Mouse (Mus musculus) C3H10T1/2 (cell line): ENCODE measurements around the gene Gstm7. TPM values are rescaled to one million over a fixed set of nuclear protein-coding genes. Genes with fewer than 3 reads are reported as not detected.

Source experiments
- polyA plus RNA-seq, 2 experiments: library from polyadenylated mRNA; unstranded; fragments of >200 nt; fragmentation: generic; extraction: Trizol; gene quantifications; one replicate each; pipeline ENCODE4 v1.2.1; 2012; ENCODE audit warnings: missing spikeins in 2 of 2

Gene Gstm7
- 1 to 10 TPM in 1 of 2 experiments, under 1 TPM in 1; 0.67 to 4.2 TPM for polyA plus RNA-seq

GRCm38 (mm10) chr3:107931670-107932069 is at the start of gene Gstm7:
Gstm7 (minus strand) TSS chr3:107931817.

GRCm38 (mm10) chr3:107968724-107969395 is 37.2 kb upstream of the Gstm7 start, which contains the start of gene Gstm3:
Gstm3 (minus strand) TSS chr3:107969283.

GRCm38 (mm10) chr3:107943239-107943990 is 11.8 kb upstream of the Gstm7 start, which contains the start of gene Gstm6:
Gstm6 (minus strand) TSS chr3:107943749.

GRCm38 (mm10) chr3:107895720-107896569 is 35.7 kb downstream of the Gstm7 start, which contains the start of gene Gstm5:
Gstm5 (plus strand) TSS chr3:107895821.

GRCm38 (mm10) chr3:107877005-107877404 is 54.6 kb downstream of the Gstm7 start, which contains the start of gene Eps8l3:
Eps8l3 (plus strand) TSS chr3:107877229.

Other genes starting within 250 kb of the Gstm7 start
- 10 to 100 TPM in 1 of 2 experiments, 1 to 10 TPM in 1; 7.0 to 51.5 TPM for gene Ahcyl1, start 235.3 kb downstream of the Gstm7 start, polyA plus RNA-seq
- 100 to 1,000 TPM in 1 of 2 experiments, 10 to 100 TPM in 1; 53.3 to 101 TPM for gene Csf1, start 171.3 kb downstream of the Gstm7 start, polyA plus RNA-seq
- not detected for gene Eps8l3, start 54.6 kb downstream of the Gstm7 start, polyA plus RNA-seq
- 100 to 1,000 TPM in 1 of 2 experiments, 10 to 100 TPM in 1; 27.3 to 117 TPM for gene Gstm5, start 36.0 kb downstream of the Gstm7 start, polyA plus RNA-seq
- gene Gstm6, start 11.9 kb upstream of the Gstm7 start, polyA plus RNA-seq: under 1 TPM; 0.15 to 0.59 TPM
- gene Gstm3, start 37.5 kb upstream of the Gstm7 start, polyA plus RNA-seq: under 1 TPM; 0.02 to 0.06 TPM
- gene Gstm2, start 54.6 kb upstream of the Gstm7 start, polyA plus RNA-seq: 100 to 1,000 TPM in 1 of 2 experiments, 10 to 100 TPM in 1; 74.5 to 252 TPM
- 100 to 1,000 TPM; 317 to 499 TPM for gene Gstm1, start 86.2 kb upstream of the Gstm7 start, polyA plus RNA-seq
- under 1 TPM; 0.15 to 0.91 TPM for gene Gstm4, start 113.1 kb upstream of the Gstm7 start, polyA plus RNA-seq
- gene Ampd2, start 154.8 kb upstream of the Gstm7 start, polyA plus RNA-seq: 10 to 100 TPM; 19.0 to 51.7 TPM
- gene Gnat2, start 161.0 kb upstream of the Gstm7 start, polyA plus RNA-seq: 1 to 10 TPM in 1 of 2 experiments, under 1 TPM in 1; 0.49 to 2.2 TPM
- gene Gnai3, start 214.3 kb upstream of the Gstm7 start, polyA plus RNA-seq: 10 to 100 TPM in 1 of 2 experiments, 1 to 10 TPM in 1; 1.1 to 19.6 TPM
- gene Gpr61, start 223.1 kb upstream of the Gstm7 start, polyA plus RNA-seq: under 1 TPM in 1 of 2 experiments, not detected in 1; 0.15 TPM